Mouse (Mus musculus): ENCODE results near the gene Pcbd1. TPM values are rescaled to one million over a fixed set of nuclear protein-coding genes. Genes with fewer than 3 reads are reported as not detected.
"Not testable (repeated sequence)": the region's sequence is repeated elsewhere in the genome, so short reads cannot be mapped to it uniquely, and the experiment has no call there.

Pcbd1 gene
- total RNA-seq, 2 experiments from 2014 or later: 12.1 to 16.6 TPM

DNA sequence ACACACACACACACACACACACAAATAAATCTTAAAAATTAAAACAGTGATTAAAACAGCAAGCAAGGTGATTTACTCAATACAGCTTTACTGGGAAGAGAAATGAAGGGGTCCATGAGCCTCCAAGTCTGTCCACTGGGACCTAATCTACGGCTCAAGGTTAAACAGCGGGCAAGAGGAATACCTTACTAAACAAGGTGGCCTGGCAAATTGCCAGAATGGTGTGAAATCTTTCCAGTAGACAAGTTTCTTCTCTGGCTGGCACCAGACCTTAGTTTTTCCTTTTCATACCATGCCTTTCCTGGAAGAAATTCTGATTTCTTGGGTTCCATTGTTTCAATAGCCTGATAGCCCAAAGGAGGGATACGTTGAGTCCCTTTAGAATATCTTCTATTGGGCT is 663 bp upstream of the Pcbd1 start:
- DNase-seq: no peak

DNA sequence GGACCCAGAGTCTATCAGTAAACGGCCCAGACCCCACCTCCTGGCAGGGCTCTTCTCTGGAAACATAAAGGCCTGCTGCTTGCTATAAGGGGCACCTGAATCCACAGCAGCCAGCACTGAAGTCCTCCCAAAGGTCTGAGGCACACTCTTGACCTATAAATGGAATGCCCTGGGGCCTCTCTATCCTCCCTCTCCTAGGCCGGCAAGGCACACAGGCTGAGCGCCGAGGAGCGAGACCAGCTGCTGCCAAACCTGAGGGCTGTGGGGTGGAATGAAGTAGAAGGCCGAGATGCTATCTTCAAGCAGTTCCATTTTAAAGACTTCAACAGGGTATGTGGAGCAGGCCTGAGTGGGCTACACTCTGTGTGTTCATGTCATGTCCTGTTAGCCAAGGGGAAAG is 2.7 kb downstream of the Pcbd1 start:
- no peak for DNase-seq
- intact Hi-C loops (cut with DNase I): no loop called here

More for the DNA sequence above, 663 bp upstream of the Pcbd1 start:
- intact Hi-C loops (cut with DNase I): no loop called here

DNA sequence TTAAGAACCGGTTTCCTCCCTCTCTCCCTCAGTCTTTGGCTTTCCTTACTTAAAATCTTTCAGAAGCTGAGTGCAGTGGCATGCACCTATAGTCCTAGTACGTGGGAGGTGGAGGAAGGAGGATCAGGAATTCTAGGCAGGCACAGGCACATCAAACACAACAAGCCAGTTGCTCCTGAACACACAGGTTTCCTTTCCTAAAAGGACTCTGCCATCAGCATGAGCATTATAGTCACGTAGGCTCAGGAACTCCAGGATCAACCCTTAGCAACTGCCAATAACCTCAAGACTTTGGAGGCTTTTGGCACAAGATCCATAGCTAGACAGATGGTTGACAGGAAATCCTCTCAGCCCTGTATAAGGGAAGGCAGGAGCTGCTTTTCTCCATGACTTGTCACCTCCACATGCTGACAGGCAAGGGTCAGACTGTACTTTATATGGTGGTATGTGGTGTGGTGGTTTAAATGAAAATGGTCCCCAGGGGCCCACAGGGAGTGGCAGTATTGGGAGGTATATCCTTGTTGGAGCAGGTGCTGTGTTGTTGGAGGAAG is 14.5 kb downstream of the Pcbd1 start:
- intact Hi-C loops (cut with DNase I): no loop called here
- DNase-seq: no peak

DNA sequence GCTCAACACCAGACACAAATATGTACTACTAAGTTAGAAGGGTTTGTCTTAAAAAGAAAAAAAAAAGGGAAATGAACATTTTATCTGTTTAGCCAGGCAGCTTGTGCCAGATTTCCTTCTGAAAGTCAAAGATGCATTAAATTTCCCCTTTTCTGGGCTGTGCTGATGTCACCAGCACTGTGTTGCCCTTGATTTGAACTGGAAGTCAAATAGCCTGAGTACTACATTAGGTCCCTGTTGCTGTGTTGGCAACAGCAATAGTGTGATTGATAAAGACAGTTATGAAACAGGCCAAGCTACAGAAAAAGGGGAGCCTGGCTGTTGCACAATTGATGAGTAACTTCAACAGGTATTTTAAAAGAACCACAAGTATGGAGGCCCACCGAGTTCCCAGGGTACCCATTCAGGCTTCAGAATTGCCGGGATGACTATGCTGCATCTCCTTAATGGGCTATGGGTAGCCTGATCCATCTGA is 25.2 kb downstream of the Pcbd1 start:
- no peak for DNase-seq
- intact Hi-C loops (cut with DNase I): no loop called here

DNA sequence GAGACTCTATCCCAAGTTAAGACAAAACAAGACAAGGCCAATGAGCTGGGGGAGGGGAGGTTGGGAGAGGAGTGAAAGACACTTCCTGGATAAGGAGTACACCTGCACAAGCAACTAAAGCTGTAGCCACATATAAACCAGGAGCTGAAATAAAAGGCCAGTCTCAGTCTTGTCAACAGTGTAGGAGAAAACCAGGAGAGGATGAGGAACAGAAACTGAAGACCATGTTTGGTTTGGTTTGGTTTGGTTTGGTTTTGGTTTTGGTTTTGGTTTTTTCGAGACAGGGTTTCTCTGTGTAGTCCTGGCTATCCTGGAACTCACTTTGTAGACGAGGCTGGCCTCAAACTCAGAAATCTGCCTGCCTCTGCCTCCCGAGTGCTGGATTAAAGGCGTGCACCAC is 32.6 kb downstream of the Pcbd1 start:
- intact Hi-C loops (cut with DNase I); DNase-seq: not testable (repeated sequence)

DNA sequence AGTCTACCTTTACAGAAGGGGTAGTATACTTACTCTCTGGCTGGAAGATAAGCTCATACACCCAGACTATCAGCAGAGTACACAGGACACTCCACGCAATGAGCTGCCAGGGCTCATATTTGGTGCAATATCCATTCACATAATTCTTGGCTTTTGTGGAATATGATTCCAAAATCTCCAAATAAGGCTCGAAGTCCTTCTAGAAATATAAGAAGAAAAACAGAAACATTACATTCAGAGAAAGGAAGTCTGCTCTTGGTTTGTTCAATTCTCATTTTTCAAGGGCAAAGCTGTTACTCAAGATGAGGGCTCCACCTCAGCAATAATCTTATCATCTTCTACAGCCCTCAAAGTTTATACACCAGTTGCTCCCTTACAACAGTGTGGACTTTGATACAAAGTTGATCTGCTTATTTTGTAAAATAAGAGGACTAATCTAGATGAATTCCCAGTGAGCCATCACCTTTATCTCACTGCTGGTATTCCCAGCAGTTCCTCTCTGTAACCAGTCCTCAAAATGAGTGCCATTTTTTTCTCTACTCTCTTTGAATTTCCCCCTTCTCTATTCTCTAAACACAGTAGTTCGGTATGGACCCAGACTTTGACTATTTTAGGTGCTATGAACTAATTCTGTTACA is 34.3 kb downstream of the Pcbd1 start:
- intact Hi-C loops (cut with DNase I): no loop called here
- DNase-seq: no peak

DNA sequence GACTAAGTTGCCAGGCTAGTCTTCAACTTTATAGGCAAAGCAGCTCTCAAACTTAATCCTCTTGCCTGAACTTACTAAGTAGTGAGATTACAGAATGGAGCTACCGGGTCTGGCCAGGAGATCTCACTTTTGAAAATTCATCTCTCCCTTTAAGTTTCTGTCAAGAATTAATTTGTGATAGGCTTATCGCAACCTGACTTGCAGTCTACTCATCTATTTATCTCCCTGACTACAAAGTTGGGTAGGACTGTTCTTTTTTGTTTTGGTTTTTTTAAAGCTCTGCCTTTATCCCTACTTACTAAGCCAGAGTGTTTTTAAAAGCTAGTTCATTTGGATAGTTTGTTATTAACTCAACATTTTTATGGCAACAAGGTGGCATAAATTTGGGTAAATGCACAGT is 35.3 kb downstream of the Pcbd1 start:
- DNase-seq: no peak
- intact Hi-C loops (cut with DNase I): no loop called here

DNA sequence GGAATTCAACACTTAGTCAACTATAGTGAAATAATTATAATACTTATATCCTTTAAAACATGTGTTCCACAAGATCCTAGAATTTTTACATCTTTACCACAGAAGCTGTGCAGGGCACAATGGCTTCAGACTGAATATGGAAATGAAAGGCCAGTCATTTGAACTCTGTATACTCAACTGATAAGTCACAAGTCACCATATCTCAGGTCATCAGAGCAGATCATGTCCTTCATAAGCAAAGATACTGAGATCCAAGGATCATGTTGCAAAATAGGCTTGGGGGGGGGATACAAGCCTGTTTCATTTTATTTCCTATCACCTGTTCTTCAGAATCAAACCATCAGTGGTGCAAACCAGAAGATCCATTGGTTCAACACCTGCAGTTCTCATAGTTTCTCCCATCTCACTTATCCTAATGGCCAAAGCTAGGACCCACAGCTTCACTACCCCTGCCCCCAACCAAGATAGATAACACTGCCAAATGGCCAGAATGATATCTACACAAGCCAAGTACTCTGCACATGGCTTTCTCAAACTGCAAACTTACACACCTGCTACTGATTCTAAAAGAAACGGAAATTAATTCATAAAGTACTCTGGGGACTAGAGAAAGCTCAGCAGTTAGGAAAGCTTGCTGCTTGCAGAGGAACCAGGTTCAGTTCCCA is 39.7 kb downstream of the Pcbd1 start:
- DNase-seq: no peak
- intact Hi-C loops (cut with DNase I): no loop called here

DNA sequence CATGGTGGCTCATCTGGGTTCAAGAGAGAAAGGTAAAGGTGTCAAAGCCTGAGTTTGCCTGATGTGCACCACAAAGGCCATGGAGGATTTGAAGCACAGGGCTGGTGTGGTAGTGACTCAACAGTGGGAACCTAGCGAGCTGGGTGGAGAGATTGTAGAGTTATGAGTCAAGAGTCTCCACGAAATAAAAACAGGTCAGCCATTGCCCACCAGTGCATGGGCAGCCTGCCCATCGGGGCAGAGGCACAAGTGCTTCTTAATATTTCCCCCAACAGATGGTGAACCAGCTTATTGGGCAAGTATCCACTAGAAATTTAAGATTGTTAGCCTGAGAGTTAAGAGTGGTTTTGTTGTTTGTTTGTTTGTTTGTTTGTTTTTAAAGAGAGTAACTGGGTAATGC is 41.8 kb downstream of the Pcbd1 start:
- intact Hi-C loops (cut with DNase I): no loop called here

DNA sequence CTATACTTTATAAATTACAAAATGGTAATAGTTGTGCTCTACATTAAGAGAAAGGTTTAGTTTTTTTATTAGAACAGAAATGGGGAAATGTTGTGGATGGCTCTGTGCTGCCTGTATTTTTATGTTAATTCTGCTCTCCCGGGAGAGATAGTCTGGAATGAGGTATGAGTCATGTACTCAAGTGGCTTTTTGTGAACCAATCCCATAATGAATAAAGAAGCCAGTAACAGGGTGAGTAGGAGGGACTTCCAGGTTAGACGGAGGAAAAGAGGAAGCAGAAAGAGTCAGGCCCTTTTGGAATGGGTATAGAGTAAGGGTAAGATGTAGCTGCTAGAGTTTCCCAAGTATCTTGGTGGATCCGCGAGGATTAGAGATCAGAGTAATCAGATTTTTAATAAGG is 44.9 kb downstream of the Pcbd1 start:
- intact Hi-C loops (cut with DNase I): no loop called here
- DNase-seq: no peak

More for the DNA sequence above, 41.8 kb downstream of the Pcbd1 start:
- DNase-seq: peak; percentile 32

DNA sequence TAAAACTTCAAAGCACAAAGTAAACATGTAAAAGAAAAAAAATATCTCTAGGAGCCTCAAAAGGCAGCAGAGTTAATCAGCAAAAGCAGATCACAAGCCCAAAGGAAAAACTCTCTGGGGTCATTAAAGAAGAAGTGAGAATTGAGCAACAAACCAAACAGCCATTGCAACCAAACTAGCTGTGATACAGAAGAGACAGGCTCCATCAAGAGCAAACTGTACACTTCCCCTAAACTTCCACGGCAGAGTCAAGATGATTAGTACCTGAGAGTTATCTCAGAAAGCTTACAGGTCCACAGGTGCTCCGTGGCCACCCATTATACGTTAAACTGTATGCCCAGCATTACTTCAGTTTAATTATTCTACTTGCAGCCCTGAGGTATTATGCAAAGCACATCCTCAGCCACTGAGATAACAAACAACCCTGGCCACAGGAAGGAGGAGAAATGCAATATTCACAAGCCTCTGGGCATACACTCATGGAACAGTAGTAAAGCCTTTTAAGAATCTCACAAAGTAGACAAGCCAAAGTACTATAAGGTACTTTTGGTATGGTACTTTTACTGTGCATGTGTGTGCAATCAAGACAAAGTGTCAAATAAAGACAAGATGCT is 46.2 kb downstream of the Pcbd1 start:
- intact Hi-C loops (cut with DNase I): no loop called here
- no peak for DNase-seq

DNA sequence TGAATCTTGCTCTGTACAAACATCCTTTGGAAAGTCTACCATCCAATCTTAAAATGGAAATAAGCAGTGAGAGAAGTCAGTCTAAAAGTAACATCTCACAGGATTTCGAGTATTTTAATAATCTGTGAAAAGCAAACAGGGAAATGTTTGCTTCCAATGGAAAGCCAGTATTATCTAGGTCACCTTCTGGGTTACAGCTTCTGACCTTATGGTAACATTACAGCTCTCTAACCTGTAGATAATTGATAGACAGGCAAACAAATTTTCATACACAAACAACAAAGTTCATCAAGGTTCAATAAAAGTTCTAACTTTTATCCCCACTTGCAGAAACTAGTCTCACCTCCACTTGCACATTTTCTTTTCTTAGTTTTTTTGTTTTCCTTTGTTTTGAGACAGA is 48.4 kb downstream of the Pcbd1 start:
- intact Hi-C loops (cut with DNase I): no loop called here
- no peak for DNase-seq

DNA sequence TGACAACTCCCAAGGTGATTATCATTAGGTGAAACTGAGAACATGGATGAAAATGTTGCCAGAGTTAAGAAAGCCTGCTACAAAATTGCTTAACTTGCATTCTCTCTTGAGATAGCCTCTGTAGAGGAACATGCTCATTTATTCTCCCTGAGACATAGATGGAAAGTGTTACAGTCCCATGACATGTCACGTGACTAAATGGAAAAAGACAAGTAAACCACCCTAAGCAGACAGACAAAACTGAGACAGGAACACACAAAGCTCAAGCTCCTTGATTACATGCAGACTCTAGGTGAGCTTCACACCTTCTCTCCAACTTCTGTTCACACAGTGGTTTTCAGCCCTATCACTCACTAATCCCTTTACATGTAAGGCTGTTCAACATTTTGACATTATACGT is 54.2 kb downstream of the Pcbd1 start:
- no peak for DNase-seq
- intact Hi-C loops (cut with DNase I): no loop called here

Small RNA genes lying within 50 kb of the gene (microRNA-seq; reads per million reads assigned to microRNA genes)
- gene Gm44308: not detected

Other genes with a start within 250 kb of the Pcbd1 start
- 10 to 100 TPM; 40.0 to 43.1 TPM for gene Sgpl1, start 58.4 kb downstream of the Pcbd1 start, total RNA-seq (2021)
- gene Tbata, start 82.6 kb downstream of the Pcbd1 start, total RNA-seq (2021): under 1 TPM; 0.54 to 0.56 TPM
- 1 to 10 TPM; 1.0 to 1.5 TPM for gene Adamts14, start 184.1 kb downstream of the Pcbd1 start, total RNA-seq (2021)
- not detected for gene Prf1, start 208.5 kb downstream of the Pcbd1 start, total RNA-seq (2021)